Mouse (Mus musculus) MEL (cell line): ENCODE results near the gene Ripor2.

Experiments used
- CTCF ChIP-seq, 3 experiments: IDR thresholded peaks in 2 of 3; conservative IDR thresholded peaks in 1 of 3; 2 replicates each; pipeline ENCODE4 v1.5.1; 2011 to 2012; ENCODE audit warnings: low read length in 3 of 3, low read depth in 2 of 3, mild to moderate bottlenecking in 2 of 3, improper control_type of control experiment in 1 of 3, inconsistent platforms in 1 of 3, mixed read lengths in 1 of 3, moderate library complexity in 1 of 3; ENCODE audit not compliant: control insufficient read depth in 1 of 3, insufficient read depth in 1 of 3, poor library complexity in 1 of 3, severe bottlenecking in 1 of 3
- EP300 ChIP-seq, 2 experiments: IDR thresholded peaks; 2 replicates each; pipeline ENCODE4 v1.6.1; 2011; ENCODE audit warnings: improper control_type of control experiment in 2 of 2, low read length in 2 of 2, low read depth in 1 of 2, mild to moderate bottlenecking in 1 of 2
- GATA1 ChIP-seq: IDR thresholded peaks from 2 replicates; pipeline ENCODE4 v1.6.1; 2011; ENCODE audit warnings: low read depth, low read length, improper control_type of control experiment
- MAX ChIP-seq: IDR thresholded peaks from 2 replicates; pipeline ENCODE4 v1.6.1; 2011; ENCODE audit warnings: low read length, improper control_type of control experiment
- MYC ChIP-seq: IDR thresholded peaks from 2 replicates; pipeline ENCODE4 v1.6.1; 2011; ENCODE audit warnings: low read depth, mild to moderate bottlenecking, low read length, improper control_type of control experiment, moderate library complexity
- NELFE ChIP-seq: IDR thresholded peaks from 2 replicates; pipeline ENCODE4 v1.6.1; 2011; ENCODE audit warnings: low read depth, low read length, improper control_type of control experiment
- POLR2A ChIP-seq, 2 experiments: IDR thresholded peaks; 2 replicates each; pipeline ENCODE4 v1.6.1; 2011 to 2012; ENCODE audit warnings: low read length in 2 of 2, mild to moderate bottlenecking in 2 of 2, control low read depth in 1 of 2, improper control_type of control experiment in 1 of 2, low read depth in 1 of 2, moderate library complexity in 1 of 2; ENCODE audit not compliant: control insufficient read depth in 1 of 2, insufficient read depth in 1 of 2, poor library complexity in 1 of 2
- TBP ChIP-seq: IDR thresholded peaks from 2 replicates; pipeline ENCODE4 v1.8.0; 2011; ENCODE audit warnings: low read depth, low read length, improper control_type of control experiment
- UBTF ChIP-seq: IDR thresholded peaks from 2 replicates; pipeline ENCODE4 v1.6.1; 2012; ENCODE audit warnings: low read depth, mild to moderate bottlenecking, inconsistent platforms, low read length, improper control_type of control experiment, moderate library complexity, borderline replicate concordance; ENCODE audit not compliant: insufficient read depth
- USF2 ChIP-seq, 2 experiments: IDR thresholded peaks; 2 replicates each; pipeline ENCODE4 v1.6.1; 2011 to 2012; ENCODE audit warnings: improper control_type of control experiment in 2 of 2, low read length in 2 of 2, borderline replicate concordance in 1 of 2, inconsistent platforms in 1 of 2, low read depth in 1 of 2, mild to moderate bottlenecking in 1 of 2; ENCODE audit not compliant: insufficient read depth in 1 of 2

DNA sequence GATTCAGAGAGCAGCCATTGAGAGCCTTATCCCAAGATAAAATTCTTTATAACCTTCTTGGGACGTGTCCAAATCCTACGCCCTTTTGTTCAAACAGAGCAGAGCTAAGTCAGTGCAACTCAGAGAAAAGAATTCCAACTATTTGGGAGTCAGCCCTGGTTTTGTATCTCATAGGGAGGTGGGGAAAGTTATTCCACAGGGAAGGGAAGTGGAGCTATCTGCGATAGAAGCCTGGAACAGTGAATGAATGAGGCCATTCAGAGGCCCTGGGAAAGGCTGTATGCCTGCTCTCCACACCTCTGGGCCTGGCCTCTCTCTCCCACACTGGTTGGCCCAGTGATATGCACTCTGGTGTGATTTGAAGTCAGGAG lies 16.1 kb upstream of the Ripor2 start:
- TF ChIP-seq POLR2A (IDR thresholded peaks at IDR 0.05; ENCODE audit: control insufficient read depth in 1 of 2, insufficient read depth in 1 of 2, low read depth in 1 of 2, low read length in 2 of 2, poor library complexity in 1 of 2), result no peak
- no peak for TF ChIP-seq USF2 (IDR thresholded peaks at IDR 0.05; ENCODE audit: borderline replicate concordance in 1 of 2, insufficient read depth in 1 of 2, low read depth in 1 of 2, low read length in 2 of 2)
- TF ChIP-seq EP300 (IDR thresholded peaks at IDR 0.05; ENCODE audit: low read depth in 1 of 2, low read length in 2 of 2), result no peak
- TF ChIP-seq TBP, result no peak
- no peak for TF ChIP-seq GATA1
- no peak for TF ChIP-seq CTCF (IDR thresholded peaks at IDR 0.05 in 2 of 3, conservative IDR thresholded peaks at IDR 0.05 in 1 of 3; ENCODE audit: control insufficient read depth in 1 of 3, insufficient read depth in 1 of 3, low read depth in 2 of 3, low read length in 3 of 3, poor library complexity in 1 of 3, severe bottlenecking in 1 of 3)
- TF ChIP-seq MAX, result no peak
- no peak for TF ChIP-seq MYC
- TF ChIP-seq UBTF, result no peak
- no peak for TF ChIP-seq NELFE
